Mouse (Mus musculus): ENCODE data around the gene Ptcd3.

DNA sequence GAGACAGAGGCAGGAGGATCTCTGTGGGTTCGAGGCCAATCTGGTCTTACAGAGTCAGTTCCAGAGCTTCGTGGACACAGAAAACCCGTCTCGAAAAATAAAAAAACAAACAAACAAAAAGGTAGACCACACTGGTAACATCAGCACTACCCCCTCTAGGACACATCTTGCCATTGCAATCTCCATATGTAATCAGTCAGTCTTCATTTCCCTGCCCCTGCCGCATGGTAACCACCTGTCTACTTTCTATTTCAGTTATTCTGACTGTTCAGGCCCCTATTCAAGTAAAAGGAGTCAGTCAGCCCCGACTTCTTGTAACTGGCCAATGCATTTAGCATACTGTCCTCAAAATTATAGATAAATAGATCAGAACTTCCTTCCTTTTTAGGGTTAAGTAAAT lies 1.3 kb upstream of the Ptcd3 start:
- TF ChIP-seq EP300 (IDR thresholded peaks at IDR 0.05), result no peak
- TF ChIP-seq CTCF (IDR thresholded peaks at IDR 0.05), result 0 out of 2 replicates have a peak, but pooled peaks have one; percentile 27
